Mouse (Mus musculus) limb, embryonic 14.5 days (tissue): ENCODE results near the gene Itga9. TPM values are rescaled to one million over a fixed set of nuclear protein-coding genes. Genes with fewer than 3 reads are reported as not detected.

ENCODE experiments used
- ATAC-seq: fragments of 200-750 bp; cut with Nextera tagmentation; 2 replicates; pipeline ENCODE4 v1.8.0; 2017; ENCODE audit warnings: low read depth, moderate number of reproducible peaks, moderate TSS enrichment; ENCODE audit not compliant: low FRiP score
- DNase-seq: peaks from one replicate; pipeline ENCODE4 v3.0.0-alpha.2; 2015; ENCODE audit warnings: low spot score
- H3K27ac ChIP-seq: fragments of 300-500 bp; sonication (generic); replicated peaks from 2 replicates; pipeline ENCODE4 v1.5.1; 2014; ENCODE audit warnings: low read depth, mild to moderate bottlenecking, low read length, moderate library complexity, mixed read lengths
- H3K27me3 ChIP-seq: fragments of 300-500 bp; sonication (generic); 2 replicates; pipeline ENCODE4 v1.6.1; 2014; ENCODE audit warnings: low read length, mixed read lengths; ENCODE audit not compliant: control insufficient read depth, insufficient read depth
- H3K36me3 ChIP-seq: fragments of 300-500 bp; sonication (generic); 2 replicates; pipeline ENCODE4 v1.6.1; 2014; ENCODE audit warnings: mild to moderate bottlenecking, low read length, moderate library complexity, mixed read lengths; ENCODE audit not compliant: control insufficient read depth, insufficient read depth
- H3K4me1 ChIP-seq: fragments of 300-500 bp; sonication (generic); 2 replicates; pipeline ENCODE4 v1.6.1; 2014; ENCODE audit warnings: antibody characterized with exemption, low read length, mixed read lengths; ENCODE audit not compliant: control insufficient read depth, insufficient read depth
- H3K4me2 ChIP-seq: fragments of 300-500 bp; sonication (generic); replicated peaks from 2 replicates; pipeline ENCODE4 v1.6.1; 2014; ENCODE audit warnings: low read depth, mild to moderate bottlenecking, low read length, moderate library complexity; ENCODE audit not compliant: severe bottlenecking
- H3K4me3 ChIP-seq: fragments of 300-500 bp; sonication (generic); replicated peaks from 2 replicates; pipeline ENCODE4 v1.5.1; 2014; ENCODE audit warnings: low read length
- H3K9ac ChIP-seq: fragments of 300-500 bp; sonication (generic); 2 replicates; pipeline ENCODE4 v1.6.1; 2014; ENCODE audit warnings: mild to moderate bottlenecking, low read depth, low read length, moderate library complexity; ENCODE audit not compliant: severe bottlenecking
- H3K9me3 ChIP-seq: fragments of 300-500 bp; sonication (generic); 2 replicates; pipeline ENCODE4 v1.6.1; 2016; ENCODE audit warnings: low read length; ENCODE audit not compliant: control insufficient read depth
- POLR2A ChIP-seq: fragments of 200-500 bp; IDR thresholded peaks from 2 replicates; pipeline ENCODE4 v1.8.0; 2012; ENCODE audit warnings: inconsistent platforms, mild to moderate bottlenecking, moderate library complexity, borderline replicate concordance; ENCODE audit not compliant: insufficient read depth, insufficient read length; ENCODE audit errors: extremely low read depth
- WGBS: fragments of 180-500 bp; shearing (Covaris S2); extraction: QIAGEN DNeasy Blood & Tissue Kit; methylation state at CpG from one replicate; pipeline ENCODE4 v1.1.7; 2014; 5-methylcytosine and 5-hydroxymethylcytosine counted together
- polyA plus RNA-seq, 2 experiments: library from polyadenylated mRNA; depleted of rRNA in 1 of 2; stranded (reverse) in 1 of 2; unstranded in 1 of 2; fragments of >200 nt; fragmentation: Nextera tagmentation in 1 of 2; extraction: Ambion mirVana in 1 of 2; gene quantifications; 2 replicates each; pipeline versions ENCODE4 v1.2.1 to v1.2.3; 2012 to 2014

Gene Itga9
- polyA plus RNA-seq, 2 experiments = 10.0 to 19.7 TPM

DNA sequence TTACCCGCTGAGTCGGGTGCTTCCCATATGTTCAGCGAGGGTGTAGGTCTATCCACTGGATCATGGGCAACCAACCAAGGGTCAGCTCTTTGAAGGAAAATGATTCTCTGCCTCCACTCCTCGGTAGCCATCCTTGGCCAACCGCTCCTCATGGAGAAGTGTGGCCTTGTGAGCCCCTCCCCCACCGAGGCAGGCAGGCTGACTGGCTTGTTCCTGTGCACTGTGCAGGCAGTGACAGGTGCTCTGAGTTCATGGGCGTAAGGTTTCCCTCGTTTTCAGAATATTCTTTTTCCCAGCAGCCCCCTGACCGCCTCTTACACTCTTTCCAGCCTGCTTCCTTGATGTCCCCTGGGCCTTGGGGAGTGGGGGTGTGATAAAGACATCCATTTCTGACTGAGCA, 17.0 kb downstream of the Itga9 start:
- ATAC-seq = peak; percentile 23; the same call in 1 of the 2 replicates
- Histone ChIP-seq H3K4me1 (peaks cover 17% of the 10 kb centered on the region; the same call in 1 of the 2 replicates), H3K36me3 (peaks cover 9% of the 10 kb centered on the region), H3K9ac (no peak overlapping the region), H3K9me3 (no peaks in the 10 kb centered on the region), H3K4me2 (no peak overlapping the region), H3K27me3 (no peaks in the 10 kb centered on the region), H3K27ac (no peak overlapping the region), H3K4me3 (no peak overlapping the region)
- WGBS = 64% methylated on average over 9 of the region's 9 CpGs
- no peak for DNase-seq
- TF ChIP-seq POLR2A = no peak

DNA sequence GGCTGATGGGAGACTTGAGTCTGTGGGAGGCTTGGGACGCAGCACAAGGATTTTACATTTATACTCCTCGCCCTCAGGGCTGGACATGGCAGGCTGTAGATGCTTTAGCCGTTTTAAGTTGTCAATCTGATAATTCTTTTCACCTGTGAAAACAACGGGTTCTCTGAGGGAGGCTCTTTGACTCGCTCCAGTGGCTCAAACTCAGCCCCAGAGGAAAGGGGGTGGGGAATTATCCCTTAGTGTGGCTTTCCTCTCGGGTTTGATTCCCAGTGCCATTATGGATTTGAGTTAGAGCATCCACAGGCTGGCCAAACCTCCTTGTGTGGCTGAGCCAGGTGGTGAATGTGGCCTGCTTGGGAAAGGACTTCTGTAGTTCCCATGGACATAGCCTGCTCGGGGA, 17.7 kb downstream of the Itga9 start:
- no peak for TF ChIP-seq POLR2A
- peaks cover 17% of the 10 kb centered on the region; the same call in 1 of the 2 replicates for H3K4me1 ChIP-seq
- H3K4me3 ChIP-seq = no peak overlapping the region
- WGBS = 24% methylated on average over 7 of the region's 7 CpGs
- H3K27ac ChIP-seq = no peak overlapping the region; the same call in 1 of the 2 replicates
- no peaks in the 10 kb centered on the region for H3K9me3 ChIP-seq
- H3K4me2 ChIP-seq = no peak overlapping the region
- H3K36me3 ChIP-seq = peaks cover 9% of the 10 kb centered on the region
- ATAC-seq (no peak), DNase-seq (no peak)
- no peaks in the 10 kb centered on the region for H3K27me3 ChIP-seq
- H3K9ac ChIP-seq = no peak overlapping the region

DNA sequence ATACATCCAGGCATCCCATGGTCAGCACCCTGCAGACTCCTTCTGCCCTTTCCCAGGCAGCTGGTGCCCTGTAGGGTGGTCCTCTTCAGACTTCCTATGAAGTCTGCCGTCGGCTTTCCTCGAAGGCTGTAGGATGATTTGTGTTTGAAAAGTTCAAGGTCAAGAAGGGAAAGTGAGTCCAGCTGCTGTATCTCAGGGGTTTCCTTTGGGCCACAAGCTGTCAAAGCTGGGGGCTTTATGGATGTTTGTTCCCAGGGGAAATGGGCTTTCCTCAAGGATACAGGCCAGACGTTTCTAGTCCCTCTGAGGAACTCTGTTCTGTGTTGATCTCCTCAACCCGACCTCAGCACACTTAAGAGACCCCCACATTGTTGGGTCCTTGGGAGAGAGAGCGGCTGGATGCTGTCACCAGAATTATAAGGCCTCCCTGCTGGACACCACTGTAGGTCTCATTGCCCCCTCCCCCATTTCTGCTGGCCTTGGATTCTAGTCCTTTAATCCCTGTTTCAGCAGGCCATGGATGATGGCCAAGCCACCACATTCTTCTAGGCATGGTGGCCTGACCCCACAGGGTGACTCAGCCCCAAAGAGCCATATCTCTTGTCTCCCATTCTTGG, 23.4 kb downstream of the Itga9 start:
- Histone ChIP-seq H3K9me3 (no peaks in the 10 kb centered on the region), H3K4me1 (no peaks in the 10 kb centered on the region), H3K27me3 (no peaks in the 10 kb centered on the region), H3K27ac (no peak overlapping the region), H3K36me3 (peaks cover 9% of the 10 kb centered on the region), H3K4me3 (no peak overlapping the region), H3K9ac (no peak overlapping the region), H3K4me2 (no peak overlapping the region)
- DNase-seq (no peak), ATAC-seq (no peak)
- 43% methylated on average over 6 of the region's 6 CpGs for WGBS
- no peak for TF ChIP-seq POLR2A

DNA sequence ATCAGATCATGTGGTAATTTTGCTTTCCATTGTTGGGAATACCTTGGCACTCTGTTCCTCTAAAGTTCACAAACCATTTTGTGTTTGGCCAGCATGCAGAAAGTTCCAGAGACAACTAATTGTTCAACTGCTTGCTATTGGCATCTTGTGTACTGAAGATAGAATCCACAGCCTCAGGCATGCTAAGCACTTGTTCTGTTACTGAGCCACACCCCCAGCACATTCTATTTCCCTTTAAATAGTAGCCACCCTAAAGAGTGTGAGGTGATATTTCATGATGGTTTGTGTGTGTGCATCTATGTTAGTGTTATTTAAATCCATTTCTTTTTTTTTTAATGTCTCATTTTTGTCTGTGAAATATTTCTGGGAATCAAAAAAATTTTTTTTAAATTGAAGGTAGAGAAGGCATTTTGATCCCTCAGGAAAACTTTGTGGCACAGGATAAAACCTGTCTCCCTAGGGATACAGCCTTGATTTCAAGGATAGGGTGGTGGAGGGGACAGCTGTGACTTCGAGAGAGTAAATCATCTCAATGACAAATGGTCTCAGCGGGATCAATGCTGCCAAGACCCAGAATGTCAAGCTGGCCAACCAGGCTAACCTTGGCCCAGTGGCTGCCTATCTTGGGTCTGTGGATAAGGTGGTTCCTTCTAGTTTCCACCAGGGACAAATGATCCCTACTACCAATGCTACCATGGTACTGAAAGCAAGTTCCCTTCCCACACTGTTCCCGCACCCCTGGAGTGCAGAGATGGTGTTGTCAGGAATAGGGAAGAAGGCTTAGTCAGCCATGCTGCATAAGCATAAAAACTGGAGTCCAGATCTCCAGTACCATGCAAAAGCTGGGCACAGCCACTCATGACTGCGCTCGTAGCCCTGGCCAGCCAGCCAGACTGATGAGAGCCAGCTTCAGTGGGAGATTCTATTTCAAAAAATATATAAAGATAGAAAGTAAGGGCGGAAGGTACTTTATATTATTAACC, 25.6 kb downstream of the Itga9 start:
- Histone ChIP-seq H3K9ac (no peak overlapping the region), H3K36me3 (peaks cover 19% of the 10 kb centered on the region), H3K4me1 (no peaks in the 10 kb centered on the region), H3K4me2 (no peak overlapping the region), H3K27ac (no peak overlapping the region), H3K27me3 (no peaks in the 10 kb centered on the region), H3K4me3 (no peak overlapping the region), H3K9me3 (no peaks in the 10 kb centered on the region)
- 77% methylated on average over 6 of the region's 6 CpGs for WGBS
- DNase-seq = no peak
- TF ChIP-seq POLR2A = no peak
- no peak for ATAC-seq

DNA sequence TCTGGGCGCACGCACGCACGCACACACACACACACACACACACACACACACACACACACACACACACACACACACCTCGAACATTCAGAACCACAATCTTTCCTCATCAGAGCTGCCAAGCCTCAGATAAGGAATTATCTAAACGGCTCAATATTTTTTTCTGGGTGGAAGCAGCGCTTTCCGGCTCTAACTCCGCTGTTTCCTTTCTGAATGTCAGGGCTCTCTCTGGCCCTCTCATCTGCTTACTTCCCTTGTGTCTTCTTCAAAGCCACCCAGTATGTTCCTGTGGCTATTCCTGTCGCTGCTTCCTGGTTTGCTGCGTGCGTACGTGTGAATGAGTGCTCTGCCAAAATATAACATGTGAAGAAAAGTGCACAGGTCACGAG, 26.3 kb downstream of the Itga9 start:
- no peak overlapping the region for H3K9ac ChIP-seq
- no peak for ATAC-seq
- 80% methylated on average over 14 of the region's 14 CpGs for WGBS
- H3K4me3 ChIP-seq = no peak overlapping the region
- H3K27ac ChIP-seq = no peak overlapping the region
- no peak overlapping the region for H3K4me2 ChIP-seq
- H3K36me3 ChIP-seq = peaks cover 20% of the 10 kb centered on the region
- DNase-seq = no peak
- TF ChIP-seq POLR2A = no peak
- H3K4me1 ChIP-seq = no peaks in the 10 kb centered on the region
- no peaks in the 10 kb centered on the region for H3K9me3 ChIP-seq
- H3K27me3 ChIP-seq = no peaks in the 10 kb centered on the region
